Mouse (Mus musculus) limb, embryonic 15.5 days (tissue): ENCODE data around the gene Jund. TPM values are rescaled to one million over a fixed set of nuclear protein-coding genes. Genes with fewer than 3 reads are reported as not detected.
A peak's percentile ranks its signal among the peaks of the same experiment; 100 is the strongest.

Source experiments
- ATAC-seq: fragments of 200-750 bp; cut with Nextera tagmentation; 2 replicates; pipeline ENCODE4 v1.8.0; 2017; ENCODE audit warnings: low read depth, moderate TSS enrichment; ENCODE audit not compliant: insufficient number of reproducible peaks, low FRiP score, low TSS enrichment
- H3K27ac ChIP-seq: fragments of 300-500 bp; sonication (generic); 2 replicates; pipeline ENCODE4 v1.5.1; 2015; ENCODE audit warnings: moderate library complexity, mild to moderate bottlenecking, inconsistent platforms
- H3K27me3 ChIP-seq: fragments of 300-500 bp; sonication (generic); 2 replicates; pipeline ENCODE4 v1.6.1; 2015; ENCODE audit warnings: inconsistent platforms
- H3K36me3 ChIP-seq: fragments of 300-500 bp; sonication (generic); 2 replicates; pipeline ENCODE4 v1.6.1; 2015; ENCODE audit warnings: inconsistent platforms
- H3K4me1 ChIP-seq: fragments of 300-500 bp; sonication (generic); 2 replicates; pipeline ENCODE4 v1.6.1; 2015; ENCODE audit warnings: inconsistent platforms
- H3K4me2 ChIP-seq: fragments of 300-500 bp; sonication (generic); 2 replicates; pipeline ENCODE4 v1.6.1; 2015; ENCODE audit warnings: mild to moderate bottlenecking, inconsistent platforms
- H3K4me3 ChIP-seq: fragments of 300-500 bp; sonication (generic); 2 replicates; pipeline ENCODE4 v1.5.1; 2015; ENCODE audit warnings: mild to moderate bottlenecking, inconsistent platforms
- H3K9ac ChIP-seq: fragments of 300-500 bp; sonication (generic); 2 replicates; pipeline ENCODE4 v1.6.1; 2015; ENCODE audit warnings: inconsistent platforms
- H3K9me3 ChIP-seq: fragments of 300-500 bp; sonication (generic); 2 replicates; pipeline ENCODE4 v1.6.1; 2016; ENCODE audit warnings: inconsistent platforms
- WGBS: fragments of 180-500 bp; shearing (Covaris S2); methylation state at CpG from one replicate; pipeline ENCODE4 v1.1.7; 2015; 5-methylcytosine and 5-hydroxymethylcytosine counted together
- polyA plus RNA-seq: library from polyadenylated mRNA; unstranded; fragments of >200 nt; fragmentation: Nextera tagmentation; extraction: Ambion mirVana; gene quantifications from 2 replicates; pipeline ENCODE4 v1.2.1, GENCODE M21; 2015

Jund gene
- polyA plus RNA-seq, 1 experiment from 2014 or later, result 81.5 TPM

- Histone ChIP-seq H3K4me1 (peaks cover 29% of the 10 kb centered on the region), H3K4me2 (no peak overlapping the region), H3K36me3 (peaks cover 36% of the 10 kb centered on the region), H3K27ac (no peak overlapping the region), H3K9ac (no peak overlapping the region), H3K9me3 (no peaks in the 10 kb centered on the region), H3K4me3 (no peak overlapping the region), H3K27me3 (no peaks in the 10 kb centered on the region)
- ATAC-seq, result no peak
- 93% methylated on average over 15 of the region's 15 CpGs for WGBS
These were observed 21.2 kb upstream of the Jund start for GRCm38 (mm10) chr8:70677451-70678080.

- Histone ChIP-seq H3K27ac (no peak overlapping the region), H3K9ac (no peak overlapping the region), H3K36me3 (peaks cover 36% of the 10 kb centered on the region), H3K27me3 (no peaks in the 10 kb centered on the region), H3K4me1 (peaks cover 28% of the 10 kb centered on the region), H3K4me2 (no peak overlapping the region), H3K9me3 (no peaks in the 10 kb centered on the region), H3K4me3 (no peak overlapping the region)
- ATAC-seq, result no peak
These were observed 20.1 kb upstream of the Jund start for GRCm38 (mm10) chr8:70678679-70679078.

GRCm38 (mm10) chr8:70679404-70679803 is 19.3 kb upstream of the Jund start:
- ATAC-seq, result no peak
- Histone ChIP-seq H3K27ac (no peak overlapping the region), H3K9me3 (no peaks in the 10 kb centered on the region), H3K4me3 (no peak overlapping the region), H3K9ac (no peak overlapping the region), H3K4me1 (peaks cover 21% of the 10 kb centered on the region), H3K4me2 (no peak overlapping the region), H3K27me3 (no peaks in the 10 kb centered on the region), H3K36me3 (peaks cover 36% of the 10 kb centered on the region)
- 87% methylated on average over 4 of the region's 4 CpGs for WGBS

- Histone ChIP-seq H3K27ac (no peak overlapping the region; the same call in 1 of the 2 replicates), H3K4me2 (no peak overlapping the region), H3K4me3 (no peak overlapping the region), H3K9me3 (no peaks in the 10 kb centered on the region), H3K27me3 (no peaks in the 10 kb centered on the region), H3K4me1 (peaks cover 15% of the 10 kb centered on the region), H3K9ac (no peak overlapping the region), H3K36me3 (peaks cover 36% of the 10 kb centered on the region)
- ATAC-seq, result no peak
- 77% methylated on average over 3 of the region's 3 CpGs for WGBS
These were observed 18.7 kb upstream of the Jund start for GRCm38 (mm10) chr8:70680039-70680438.

GRCm38 (mm10) chr8:70681410-70681809 is 17.3 kb upstream of the Jund start:
- Histone ChIP-seq H3K27me3 (no peaks in the 10 kb centered on the region), H3K36me3 (peaks cover 32% of the 10 kb centered on the region), H3K27ac (0 out of 2 replicates have a peak overlapping the region, but pooled peaks have one; percentile 80), H3K4me2 (no peak overlapping the region), H3K4me3 (no peak overlapping the region), H3K9ac (no peak overlapping the region), H3K9me3 (no peaks in the 10 kb centered on the region), H3K4me1 (peaks cover 15% of the 10 kb centered on the region)
- ATAC-seq, result no peak
- 57% methylated on average over 3 of the region's 3 CpGs for WGBS

GRCm38 (mm10) chr8:70682193-70682592 is 16.6 kb upstream of the Jund start:
- Histone ChIP-seq H3K4me3 (no peak overlapping the region), H3K36me3 (peaks cover 31% of the 10 kb centered on the region), H3K4me1 (peaks cover 15% of the 10 kb centered on the region), H3K4me2 (peak overlapping the region; percentile 33), H3K27me3 (no peaks in the 10 kb centered on the region), H3K9me3 (no peaks in the 10 kb centered on the region), H3K27ac (peak overlapping the region; percentile 80), H3K9ac (0 out of 2 replicates have a peak overlapping the region, but pooled peaks have one; percentile 14)
- peak; percentile 56 for ATAC-seq
- 3% methylated on average over 19 of the region's 19 CpGs for WGBS

- 61% methylated on average over 3 of the region's 3 CpGs for WGBS
These were observed 16.1 kb upstream of the Jund start for GRCm38 (mm10) chr8:70682692-70683091.

GRCm38 (mm10) chr8:70684291-70684690 is 14.5 kb upstream of the Jund start:
- Histone ChIP-seq H3K9me3 (no peaks in the 10 kb centered on the region), H3K4me1 (peaks cover 28% of the 10 kb centered on the region), H3K27ac (no peak overlapping the region), H3K9ac (no peak overlapping the region), H3K36me3 (peaks cover 10% of the 10 kb centered on the region), H3K4me2 (no peak overlapping the region), H3K4me3 (no peak overlapping the region), H3K27me3 (no peaks in the 10 kb centered on the region)
- no peak for ATAC-seq
- 45% methylated on average over 7 of the region's 7 CpGs for WGBS

More at GRCm38 (mm10) chr8:70682692-70683091, 16.1 kb upstream of the Jund start:
- Histone ChIP-seq H3K27me3 (no peaks in the 10 kb centered on the region), H3K9me3 (no peaks in the 10 kb centered on the region), H3K4me2 (peak overlapping the region; percentile 33), H3K27ac (peak overlapping the region; percentile 80), H3K4me1 (peaks cover 20% of the 10 kb centered on the region), H3K9ac (no peak overlapping the region), H3K4me3 (no peak overlapping the region), H3K36me3 (peaks cover 26% of the 10 kb centered on the region)
- no peak for ATAC-seq

- no peak overlapping the region for H3K4me3 ChIP-seq
- H3K27ac ChIP-seq, result no peak overlapping the region; the same call in 1 of the 2 replicates
- no peaks in the 10 kb centered on the region for H3K36me3 ChIP-seq
- H3K27me3 ChIP-seq, result no peaks in the 10 kb centered on the region
- no peak overlapping the region for H3K4me2 ChIP-seq
- H3K9ac ChIP-seq, result no peak overlapping the region
- no peak for ATAC-seq
- WGBS, result 71% methylated on average over 8 of the region's 8 CpGs
- H3K9me3 ChIP-seq, result no peaks in the 10 kb centered on the region
- H3K4me1 ChIP-seq, result peaks cover 41% of the 10 kb centered on the region
These were observed 11.2 kb upstream of the Jund start for GRCm38 (mm10) chr8:70687576-70687975.

GRCm38 (mm10) chr8:70688136-70688535 is 10.6 kb upstream of the Jund start:
- WGBS, result 88% methylated on average over 3 of the region's 3 CpGs
- Histone ChIP-seq H3K4me1 (peaks cover 39% of the 10 kb centered on the region), H3K9ac (no peak overlapping the region), H3K27me3 (no peaks in the 10 kb centered on the region), H3K4me3 (no peak overlapping the region), H3K4me2 (no peak overlapping the region), H3K9me3 (no peaks in the 10 kb centered on the region), H3K36me3 (no peaks in the 10 kb centered on the region), H3K27ac (no peak overlapping the region; the same call in 1 of the 2 replicates)
- ATAC-seq, result no peak

GRCm38 (mm10) chr8:70689892-70690390 is 8.8 kb upstream of the Jund start:
- H3K4me2 ChIP-seq, result no peak overlapping the region
- no peaks in the 10 kb centered on the region for H3K9me3 ChIP-seq
- H3K4me1 ChIP-seq, result peaks cover 46% of the 10 kb centered on the region
- ATAC-seq, result no peak
- H3K4me3 ChIP-seq, result no peak overlapping the region
- H3K27me3 ChIP-seq, result no peaks in the 10 kb centered on the region
- WGBS, result 63% methylated on average over 5 of the region's 5 CpGs
- H3K36me3 ChIP-seq, result no peaks in the 10 kb centered on the region
- H3K27ac ChIP-seq, result peak overlapping the region; percentile 43; the same call in 1 of the 2 replicates
- no peak overlapping the region for H3K9ac ChIP-seq

- Histone ChIP-seq H3K9me3 (no peaks in the 10 kb centered on the region), H3K36me3 (no peaks in the 10 kb centered on the region), H3K27me3 (no peaks in the 10 kb centered on the region), H3K4me2 (peak overlapping the region; percentile 59), H3K9ac (0 out of 2 replicates have a peak overlapping the region, but pooled peaks have one; percentile 23), H3K4me3 (peak overlapping the region; percentile 35), H3K4me1 (peaks cover 59% of the 10 kb centered on the region), H3K27ac (peak overlapping the region; percentile 64)
- no peak for ATAC-seq
- WGBS, result 49% methylated on average over 4 of the region's 4 CpGs
These were observed 7.5 kb upstream of the Jund start for GRCm38 (mm10) chr8:70691230-70691629.
